Mouse (Mus musculus) midbrain, postnatal 0 days (tissue): ENCODE data around the gene Xpo4. TPM values are rescaled to one million over a fixed set of nuclear protein-coding genes. Genes with fewer than 3 reads are reported as not detected.

ENCODE experiments used
- ATAC-seq: fragments of 200-750 bp; cut with Nextera tagmentation; 2 replicates; pipeline ENCODE4 v1.8.0; 2017; ENCODE audit warnings: moderate number of reproducible peaks, mild to moderate bottlenecking, moderate TSS enrichment, moderate library complexity; ENCODE audit not compliant: low FRiP score
- DNase-seq: peaks from one replicate; pipeline ENCODE4 v3.0.0-alpha.2; 2015; ENCODE audit warnings: low spot score
- H3K27ac ChIP-seq: fragments of 300-500 bp; sonication (generic); 2 replicates; pipeline ENCODE4 v1.5.1; 2014; ENCODE audit warnings: low read depth, mild to moderate bottlenecking, low read length, mixed read lengths
- H3K27me3 ChIP-seq: fragments of 300-500 bp; sonication (generic); 2 replicates; pipeline ENCODE4 v1.6.1; 2014; ENCODE audit warnings: low read length, control low read depth, mixed read lengths; ENCODE audit not compliant: insufficient read depth
- H3K36me3 ChIP-seq: fragments of 300-500 bp; sonication (generic); 2 replicates; pipeline ENCODE4 v1.6.1; 2014; ENCODE audit warnings: low read length, control low read depth, mixed read lengths; ENCODE audit not compliant: insufficient read depth
- H3K4me1 ChIP-seq: fragments of 300-500 bp; sonication (generic); 2 replicates; pipeline ENCODE4 v1.6.1; 2014; ENCODE audit warnings: mild to moderate bottlenecking, control low read depth, antibody characterized with exemption, low read length, mixed read lengths; ENCODE audit not compliant: insufficient read depth
- H3K4me2 ChIP-seq: fragments of 300-500 bp; sonication (generic); 2 replicates; pipeline ENCODE4 v1.6.1; 2014; ENCODE audit warnings: low read depth, mild to moderate bottlenecking, low read length, mixed read lengths; ENCODE audit not compliant: poor library complexity, severe bottlenecking
- H3K4me3 ChIP-seq: fragments of 300-500 bp; sonication (generic); 2 replicates; pipeline ENCODE4 v1.5.1; 2014; ENCODE audit warnings: low read depth, mild to moderate bottlenecking, low read length, moderate library complexity
- H3K9ac ChIP-seq: fragments of 300-500 bp; sonication (generic); replicated peaks from 2 replicates; pipeline ENCODE4 v1.6.1; 2014; ENCODE audit warnings: mild to moderate bottlenecking, low read length, moderate library complexity, mixed read lengths; ENCODE audit not compliant: poor library complexity, severe bottlenecking
- H3K9me3 ChIP-seq: fragments of 300-500 bp; sonication (generic); 2 replicates; pipeline ENCODE4 v1.6.1; 2016; ENCODE audit warnings: low read length, control low read depth
- CTCF ChIP-seq: IDR thresholded peaks from 2 replicates; pipeline ENCODE4 v1.5.1; 2016; ENCODE audit warnings: antibody characterized with exemption, mild to moderate bottlenecking
- WGBS: fragments of 180-500 bp; shearing (Covaris S2); extraction: QIAGEN DNeasy Blood & Tissue Kit; methylation state at CpG from one replicate; pipeline ENCODE4 v1.1.7; 2014; 5-methylcytosine and 5-hydroxymethylcytosine counted together
- polyA plus RNA-seq: library from polyadenylated mRNA; unstranded; fragments of >200 nt; fragmentation: Nextera tagmentation; extraction: Ambion mirVana; gene quantifications from 2 replicates; pipeline ENCODE4 v1.2.1, GENCODE M21; 2015
- total RNA-seq: library from RNA; depleted of rRNA; stranded (reverse); fragments of >200 nt; gene quantifications from 2 replicates; pipeline ENCODE4 v1.2.3, GENCODE M21; 2014

The Xpo4 gene
- total and polyA plus RNA-seq, 2 experiments from 2014 or later = 11.3 to 11.7 TPM

DNA sequence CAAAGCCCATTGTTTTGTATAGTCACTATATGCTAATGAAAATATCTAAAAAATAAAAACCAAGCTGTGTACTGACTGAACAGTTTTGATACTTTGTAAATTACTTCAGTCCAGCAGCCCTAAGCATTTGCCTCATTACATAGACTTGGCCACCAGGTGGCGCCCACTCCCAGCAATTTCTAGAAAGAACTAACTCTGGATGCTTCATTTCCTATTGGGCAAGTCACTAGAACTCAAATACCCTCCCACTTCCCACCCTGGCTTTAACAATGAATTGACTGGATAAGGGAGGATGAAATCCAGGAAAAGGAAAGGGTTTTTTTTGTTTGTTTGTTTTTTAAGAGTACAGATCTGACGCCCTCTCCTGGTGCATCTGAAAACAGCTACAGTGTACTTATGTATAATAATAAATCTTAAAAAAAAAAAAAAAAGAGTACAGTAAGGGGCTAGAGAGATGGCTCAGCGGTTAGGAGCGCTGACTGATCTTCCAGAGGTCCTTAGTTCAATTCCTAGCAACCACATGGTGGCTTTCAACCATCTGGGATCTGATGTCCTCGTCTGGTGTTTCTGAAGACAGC, 14.8 kb upstream of the Xpo4 start:
- 41% methylated on average over 5 of the region's 5 CpGs for WGBS
- no peak overlapping the region for H3K27ac ChIP-seq
- H3K9me3 ChIP-seq = no peaks in the 10 kb centered on the region
- no peaks in the 10 kb centered on the region for H3K4me1 ChIP-seq
- no peak overlapping the region for H3K9ac ChIP-seq
- H3K27me3 ChIP-seq = no peaks in the 10 kb centered on the region
- peak; percentile 85 for ATAC-seq
- TF ChIP-seq CTCF = peak; percentile 95
- H3K4me2 ChIP-seq = no peak overlapping the region
- H3K36me3 ChIP-seq = no peaks in the 10 kb centered on the region
- peak; percentile 92 for DNase-seq
- H3K4me3 ChIP-seq = no peak overlapping the region

DNA sequence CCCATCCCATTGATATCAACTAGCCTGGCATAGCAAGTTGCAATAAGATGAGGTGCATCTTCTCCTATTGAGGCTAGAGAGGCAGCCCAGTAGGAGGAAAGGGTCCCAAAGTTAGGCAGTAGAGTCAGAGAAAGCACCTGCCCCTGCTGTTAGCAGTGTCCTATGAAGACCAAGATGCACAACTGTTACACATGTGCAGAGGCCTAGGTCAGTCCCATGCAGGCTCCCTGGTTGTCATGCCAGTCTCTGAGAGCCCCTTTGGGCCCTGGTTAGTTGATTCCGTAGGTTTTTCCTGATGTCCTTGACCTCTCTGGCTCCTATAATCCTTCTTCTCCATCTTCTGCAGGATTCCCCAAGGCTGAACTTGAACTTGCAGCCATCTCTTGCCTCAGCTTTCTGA, 14.3 kb upstream of the Xpo4 start:
- no peak for TF ChIP-seq CTCF
- Histone ChIP-seq H3K9ac (no peak overlapping the region), H3K9me3 (no peaks in the 10 kb centered on the region), H3K27me3 (no peaks in the 10 kb centered on the region), H3K36me3 (no peaks in the 10 kb centered on the region), H3K4me2 (no peak overlapping the region), H3K4me1 (no peaks in the 10 kb centered on the region), H3K27ac (no peak overlapping the region), H3K4me3 (no peak overlapping the region)
- no peak for ATAC-seq
- WGBS = 28% methylated on average over 1 of the region's 1 CpGs
- no peak for DNase-seq

DNA sequence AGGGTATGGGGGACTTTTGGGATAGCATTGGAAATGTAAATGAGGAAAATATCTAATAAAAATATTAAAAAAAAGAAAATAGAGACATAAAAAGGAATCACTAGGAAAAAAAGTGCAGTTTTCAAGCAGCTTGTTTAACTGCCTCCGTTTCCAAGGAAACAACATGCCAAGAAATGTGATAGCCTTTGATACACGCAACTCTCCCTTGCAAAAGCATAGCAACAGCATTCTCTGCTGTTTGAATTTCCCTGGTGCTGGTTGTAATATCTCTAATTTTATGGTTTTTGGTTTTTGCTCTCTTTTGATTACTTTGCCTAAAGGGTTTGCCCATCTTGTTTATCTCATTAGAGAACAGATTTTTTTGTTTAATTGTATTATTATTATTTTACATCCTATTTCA, 10.3 kb upstream of the Xpo4 start:
- Histone ChIP-seq H3K4me1 (no peaks in the 10 kb centered on the region), H3K9me3 (no peaks in the 10 kb centered on the region), H3K36me3 (no peaks in the 10 kb centered on the region), H3K4me2 (no peak overlapping the region), H3K9ac (no peak overlapping the region), H3K27ac (no peak overlapping the region), H3K27me3 (no peaks in the 10 kb centered on the region), H3K4me3 (no peak overlapping the region)
- DNase-seq (no peak), ATAC-seq (no peak)
- no peak; the same call in 1 of the 2 replicates for TF ChIP-seq CTCF
- 43% methylated on average over 2 of the region's 2 CpGs for WGBS

DNA sequence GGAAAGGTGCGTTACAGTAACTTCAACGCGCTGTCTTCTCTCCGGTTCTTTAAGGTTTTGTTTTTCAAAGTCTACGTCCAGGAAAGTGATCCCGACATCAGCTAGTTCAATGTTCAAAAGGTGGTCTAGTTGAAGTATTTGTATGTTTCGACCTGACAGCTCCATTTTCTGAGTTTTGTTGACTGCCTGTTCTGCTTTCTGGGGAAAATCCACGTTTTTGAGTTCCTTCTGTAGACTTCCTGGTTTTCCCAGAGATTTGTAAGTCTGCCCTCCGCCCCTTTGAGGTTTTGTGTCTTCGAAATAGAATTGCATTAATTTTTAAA, 359 bp upstream of the Xpo4 start:
- H3K4me1 ChIP-seq = peaks cover 6% of the 10 kb centered on the region; the same call in 1 of the 2 replicates
- WGBS = 11% methylated on average over 10 of the region's 10 CpGs
- H3K27ac ChIP-seq = peak overlapping the region; percentile 91; the same call in 1 of the 2 replicates
- no peaks in the 10 kb centered on the region for H3K36me3 ChIP-seq
- ATAC-seq = no peak
- peak overlapping the region; percentile 88 for H3K4me3 ChIP-seq
- DNase-seq = no peak
- TF ChIP-seq CTCF = no peak
- peak overlapping the region; percentile 94 for H3K4me2 ChIP-seq
- H3K9ac ChIP-seq = peak overlapping the region; percentile 86
- H3K27me3 ChIP-seq = no peaks in the 10 kb centered on the region
- no peaks in the 10 kb centered on the region for H3K9me3 ChIP-seq

DNA sequence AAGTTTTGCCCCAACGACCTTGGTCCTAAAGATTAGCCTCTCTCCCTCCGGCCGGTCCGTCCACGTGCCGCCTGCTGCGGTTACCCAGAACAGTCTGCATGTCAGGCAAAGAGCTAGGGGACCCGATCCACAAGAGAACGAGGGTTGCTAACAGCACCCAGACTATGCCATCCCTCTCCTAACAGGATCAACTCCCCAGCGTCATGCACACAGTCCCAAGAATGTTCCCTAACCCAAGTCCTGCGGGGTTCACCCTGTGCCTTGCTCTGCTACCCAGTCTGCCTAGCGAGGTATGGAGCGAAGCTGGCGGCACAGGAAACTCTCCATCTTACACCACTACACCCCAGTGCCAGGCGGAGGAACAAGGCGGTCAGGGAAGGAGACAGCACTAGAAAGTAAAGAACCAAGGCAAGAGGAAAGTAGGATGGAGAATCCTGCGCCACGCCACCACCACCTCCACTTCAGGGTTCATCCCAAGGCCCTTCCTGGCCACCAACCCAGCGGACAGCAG, 864 bp downstream of the Xpo4 start:
- no peak for TF ChIP-seq CTCF
- Histone ChIP-seq H3K4me3 (peak overlapping the region; percentile 88), H3K36me3 (no peaks in the 10 kb centered on the region), H3K4me1 (peaks cover 6% of the 10 kb centered on the region; the same call in 1 of the 2 replicates), H3K4me2 (peak overlapping the region; percentile 94), H3K27ac (peak overlapping the region; percentile 91), H3K9ac (peak overlapping the region; percentile 86), H3K27me3 (no peaks in the 10 kb centered on the region), H3K9me3 (no peaks in the 10 kb centered on the region)
- peak; percentile 53 for ATAC-seq
- DNase-seq = peak; percentile 9
- 0% methylated on average over 19 of the region's 19 CpGs for WGBS

DNA sequence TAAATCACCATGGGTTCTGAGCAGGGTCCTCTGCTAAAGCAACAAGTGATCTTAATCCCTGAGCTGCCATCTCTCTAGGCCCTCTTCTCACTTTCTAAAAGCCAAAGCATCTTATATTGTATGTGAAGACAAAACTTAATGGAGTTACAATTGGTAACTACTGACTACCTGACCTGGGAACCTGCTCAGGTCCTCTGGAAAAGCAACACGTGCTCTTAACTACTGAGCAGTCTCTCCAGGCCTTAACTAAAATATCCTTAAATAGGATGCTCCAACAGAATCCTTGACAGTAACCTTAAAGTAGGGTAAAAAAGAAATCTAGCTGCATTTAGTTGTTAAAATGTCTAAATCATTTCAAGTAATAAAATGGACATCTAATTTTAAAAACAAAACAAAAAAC, 1.6 kb downstream of the Xpo4 start:
- Histone ChIP-seq H3K36me3 (no peaks in the 10 kb centered on the region), H3K4me2 (peak overlapping the region; percentile 94), H3K9me3 (no peaks in the 10 kb centered on the region), H3K27me3 (no peaks in the 10 kb centered on the region), H3K4me3 (peak overlapping the region; percentile 88), H3K4me1 (peaks cover 6% of the 10 kb centered on the region; the same call in 1 of the 2 replicates), H3K27ac (no peak overlapping the region), H3K9ac (peak overlapping the region; percentile 86; the same call in 1 of the 2 replicates)
- DNase-seq (no peak), ATAC-seq (no peak)
- WGBS = 36% methylated on average over 1 of the region's 1 CpGs
- no peak for TF ChIP-seq CTCF
